Mouse (Mus musculus): ENCODE measurements at regions not wholly inside any gene's neighbourhood (a gene's known extent, or its start where the extent isn't known, plus 50 kb on each side); places are given as distances from the start of the nearest gene placed in this dataset.

GRCm38 (mm10) chr7:113046406-113046805 is 92.6 kb downstream of the Rassf10 start:
- TF ChIP-seq CTCF (IDR thresholded peaks at IDR 0.05; ENCODE audit: borderline replicate concordance, extremely low read depth, insufficient read depth, insufficient read length) (no peak), POLR2A (IDR thresholded peaks at IDR 0.05; ENCODE audit: borderline replicate concordance, extremely low read depth, insufficient read depth, insufficient read length, poor library complexity, severe bottlenecking) (no peak)

Data from brain, embryonic 14.5 days (tissue).